Mouse (Mus musculus): ENCODE measurements at regions not wholly inside any gene's neighbourhood (a gene's known extent, or its start where the extent isn't known, plus 50 kb on each side); places are given as distances from the start of the nearest gene placed in this dataset.
A peak's percentile ranks its signal among the peaks of the same experiment; 100 is the strongest.

- ATAC-seq (ENCODE audit: low FRiP score, low read depth) (no peak), DNase-seq (ENCODE audit: low spot score) (no peak)
- H3K9ac ChIP-seq (ENCODE audit: low read depth, low read length, severe bottlenecking) = no peak overlapping the region
- no peak overlapping the region for H3K4me2 ChIP-seq (replicated peaks; ENCODE audit: low read depth, low read length, severe bottlenecking)
- 88% methylated on average over 4 of the region's 4 CpGs for whole genome bisulfite sequencing
- no peaks in the 10 kb centered on the region for H3K27me3 ChIP-seq (ENCODE audit: control insufficient read depth, insufficient read depth, low read length)
- H3K27ac ChIP-seq (replicated peaks; ENCODE audit: low read depth, low read length) = no peak overlapping the region
- no peaks in the 10 kb centered on the region for H3K9me3 ChIP-seq (ENCODE audit: control insufficient read depth, low read length)
- TF ChIP-seq POLR2A (IDR thresholded peaks at IDR 0.05; ENCODE audit: borderline replicate concordance, extremely low read depth, insufficient read depth, insufficient read length) = no peak
- no peaks in the 10 kb centered on the region for H3K36me3 ChIP-seq (ENCODE audit: control insufficient read depth, insufficient read depth, low read length)
- peaks cover 4% of the 10 kb centered on the region; the same call in 1 of the 2 replicates for H3K4me1 ChIP-seq (ENCODE audit: control insufficient read depth, insufficient read depth, low read length)
- no peak overlapping the region for H3K4me3 ChIP-seq (replicated peaks; ENCODE audit: low read length)
Observed at GRCm38 (mm10) chr2:10762236-10762635, 391.9 kb downstream of the Sfmbt2 start.

GRCm38 (mm10) chr2:10783071-10783470, 388.8 kb upstream of the Prkcq start:
- Histone ChIP-seq H3K27me3 (ENCODE audit: control insufficient read depth, insufficient read depth, low read length) (no peaks in the 10 kb centered on the region), H3K36me3 (ENCODE audit: control insufficient read depth, insufficient read depth, low read length) (no peaks in the 10 kb centered on the region), H3K4me2 (replicated peaks; ENCODE audit: low read depth, low read length, severe bottlenecking) (no peak overlapping the region), H3K9ac (ENCODE audit: low read depth, low read length, severe bottlenecking) (no peak overlapping the region), H3K9me3 (ENCODE audit: control insufficient read depth, low read length) (no peaks in the 10 kb centered on the region), H3K4me1 (ENCODE audit: control insufficient read depth, insufficient read depth, low read length) (0 out of 2 replicates have a peak, but pooled peaks cover 3% of the 10 kb centered on the region), H3K4me3 (replicated peaks; ENCODE audit: low read length) (no peak overlapping the region), H3K27ac (replicated peaks; ENCODE audit: low read depth, low read length) (no peak overlapping the region)
- no peak for TF ChIP-seq POLR2A (IDR thresholded peaks at IDR 0.05; ENCODE audit: borderline replicate concordance, extremely low read depth, insufficient read depth, insufficient read length)
- WGBS = 53% methylated on average over 7 of the region's 7 CpGs
- peak; percentile 43; the same call in 1 of the 2 replicates for ATAC-seq (ENCODE audit: low FRiP score, low read depth)
- peak; percentile 37 for DNase-seq (ENCODE audit: low spot score)

GRCm38 (mm10) chr2:10783594-10783993, 388.3 kb upstream of the Prkcq start:
- no peak for TF ChIP-seq POLR2A (IDR thresholded peaks at IDR 0.05; ENCODE audit: borderline replicate concordance, extremely low read depth, insufficient read depth, insufficient read length)
- 47% methylated on average over 6 of the region's 6 CpGs for WGBS
- DNase-seq (ENCODE audit: low spot score) = peak; percentile 7

DNA sequence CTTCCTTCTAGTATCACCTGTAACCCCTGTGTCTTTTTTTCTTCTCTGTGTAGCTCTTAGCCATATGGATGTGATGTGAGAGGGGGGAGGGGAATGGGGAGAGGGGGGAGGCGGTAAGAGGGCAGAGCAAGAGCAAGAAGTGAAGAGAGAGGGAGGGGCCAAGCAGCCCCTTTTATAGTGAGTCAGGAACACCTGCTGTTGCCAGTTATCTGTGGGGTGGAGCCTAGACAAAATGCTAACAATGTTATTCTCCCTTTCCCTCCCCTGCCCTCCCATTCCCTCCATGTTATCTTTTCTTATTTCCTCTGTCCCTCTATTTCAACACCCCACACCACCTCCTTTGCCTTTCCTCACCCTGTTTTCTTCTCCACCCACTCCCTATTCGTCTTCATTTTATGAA, 387.6 kb upstream of the Prkcq start:
- Histone ChIP-seq H3K4me3 (replicated peaks; ENCODE audit: low read length) (no peak overlapping the region), H3K9ac (ENCODE audit: low read depth, low read length, severe bottlenecking) (no peak overlapping the region), H3K27ac (replicated peaks; ENCODE audit: low read depth, low read length) (no peak overlapping the region), H3K36me3 (ENCODE audit: control insufficient read depth, insufficient read depth, low read length) (no peaks in the 10 kb centered on the region), H3K4me2 (replicated peaks; ENCODE audit: low read depth, low read length, severe bottlenecking) (no peak overlapping the region), H3K9me3 (ENCODE audit: control insufficient read depth, low read length) (no peaks in the 10 kb centered on the region), H3K27me3 (ENCODE audit: control insufficient read depth, insufficient read depth, low read length) (no peaks in the 10 kb centered on the region), H3K4me1 (ENCODE audit: control insufficient read depth, insufficient read depth, low read length) (0 out of 2 replicates have a peak, but pooled peaks cover 3% of the 10 kb centered on the region)
- TF ChIP-seq POLR2A (IDR thresholded peaks at IDR 0.05; ENCODE audit: borderline replicate concordance, extremely low read depth, insufficient read depth, insufficient read length) = no peak
- ATAC-seq (ENCODE audit: low FRiP score, low read depth) (no peak; the same call in 1 of the 2 replicates), DNase-seq (ENCODE audit: low spot score) (no peak)
- 42% methylated on average over 2 of the region's 2 CpGs for WGBS

More at GRCm38 (mm10) chr2:10783594-10783993, 388.3 kb upstream of the Prkcq start:
- H3K27ac ChIP-seq (replicated peaks; ENCODE audit: low read depth, low read length) = no peak overlapping the region
- H3K36me3 ChIP-seq (ENCODE audit: control insufficient read depth, insufficient read depth, low read length) = no peaks in the 10 kb centered on the region
- 0 out of 2 replicates have a peak, but pooled peaks cover 3% of the 10 kb centered on the region for H3K4me1 ChIP-seq (ENCODE audit: control insufficient read depth, insufficient read depth, low read length)
- H3K9me3 ChIP-seq (ENCODE audit: control insufficient read depth, low read length) = no peaks in the 10 kb centered on the region
- peak; percentile 67 for ATAC-seq (ENCODE audit: low FRiP score, low read depth)
- H3K9ac ChIP-seq (ENCODE audit: low read depth, low read length, severe bottlenecking) = no peak overlapping the region
- no peak overlapping the region for H3K4me3 ChIP-seq (replicated peaks; ENCODE audit: low read length)
- no peak overlapping the region for H3K4me2 ChIP-seq (replicated peaks; ENCODE audit: low read depth, low read length, severe bottlenecking)
- H3K27me3 ChIP-seq (ENCODE audit: control insufficient read depth, insufficient read depth, low read length) = no peaks in the 10 kb centered on the region

DNA sequence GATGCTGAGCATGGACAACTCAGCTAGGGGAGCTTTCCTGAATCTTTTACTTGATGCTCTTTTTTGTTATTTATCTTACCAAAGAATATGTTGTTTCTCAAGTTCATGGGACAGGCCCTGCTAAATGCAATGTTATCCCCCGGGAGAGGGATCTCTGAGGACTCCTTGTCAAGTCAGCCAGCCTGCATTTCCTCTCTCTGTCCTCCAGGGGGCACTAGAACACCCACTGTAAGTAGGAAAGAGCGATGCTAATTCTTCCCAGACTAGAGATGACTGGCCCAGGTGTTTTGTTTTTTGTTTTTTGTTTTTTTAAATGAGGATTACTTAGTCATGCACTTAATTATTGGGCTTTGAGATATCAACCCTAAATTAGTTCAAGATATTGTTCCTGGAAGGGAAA, 386.8 kb upstream of the Prkcq start:
- Histone ChIP-seq H3K4me2 (replicated peaks; ENCODE audit: low read depth, low read length, severe bottlenecking) (no peak overlapping the region), H3K27ac (replicated peaks; ENCODE audit: low read depth, low read length) (no peak overlapping the region), H3K36me3 (ENCODE audit: control insufficient read depth, insufficient read depth, low read length) (no peaks in the 10 kb centered on the region), H3K27me3 (ENCODE audit: control insufficient read depth, insufficient read depth, low read length) (no peaks in the 10 kb centered on the region), H3K4me3 (replicated peaks; ENCODE audit: low read length) (no peak overlapping the region), H3K9me3 (ENCODE audit: control insufficient read depth, low read length) (no peaks in the 10 kb centered on the region), H3K4me1 (ENCODE audit: control insufficient read depth, insufficient read depth, low read length) (0 out of 2 replicates have a peak, but pooled peaks cover 3% of the 10 kb centered on the region), H3K9ac (ENCODE audit: low read depth, low read length, severe bottlenecking) (no peak overlapping the region)
- peak; percentile 9 for DNase-seq (ENCODE audit: low spot score)
- TF ChIP-seq POLR2A (IDR thresholded peaks at IDR 0.05; ENCODE audit: borderline replicate concordance, extremely low read depth, insufficient read depth, insufficient read length) = no peak
- no peak for ATAC-seq (ENCODE audit: low FRiP score, low read depth)
- 18% methylated on average over 2 of the region's 2 CpGs for WGBS

- 71% methylated on average over 1 of the region's 1 CpGs for WGBS
- Histone ChIP-seq H3K4me2 (replicated peaks; ENCODE audit: low read depth, low read length, severe bottlenecking) (no peak overlapping the region), H3K36me3 (ENCODE audit: control insufficient read depth, insufficient read depth, low read length) (no peaks in the 10 kb centered on the region), H3K4me3 (replicated peaks; ENCODE audit: low read length) (no peak overlapping the region), H3K27ac (replicated peaks; ENCODE audit: low read depth, low read length) (no peak overlapping the region), H3K9ac (ENCODE audit: low read depth, low read length, severe bottlenecking) (no peak overlapping the region), H3K4me1 (ENCODE audit: control insufficient read depth, insufficient read depth, low read length) (no peaks in the 10 kb centered on the region), H3K9me3 (ENCODE audit: control insufficient read depth, low read length) (no peaks in the 10 kb centered on the region), H3K27me3 (ENCODE audit: control insufficient read depth, insufficient read depth, low read length) (no peaks in the 10 kb centered on the region)
- no peak for TF ChIP-seq POLR2A (IDR thresholded peaks at IDR 0.05; ENCODE audit: borderline replicate concordance, extremely low read depth, insufficient read depth, insufficient read length)
- DNase-seq (ENCODE audit: low spot score) = no peak
- ATAC-seq (ENCODE audit: low FRiP score, low read depth) = no peak
Observed at GRCm38 (mm10) chr2:10788509-10788908, 383.4 kb upstream of the Prkcq start.
